Mouse (Mus musculus): ENCODE data around the gene Cd8a.

Gene Cd8a

GRCm38 (mm10) chr6:71363995-71364394, 9.2 kb upstream of the Cd8a start:
- in situ Hi-C loops (cut with MboI; ENCODE audit: unreplicated experiment in 2 of 2) = loop anchor here in 1 of 2 experiments (10.0 kb wide), 1 partner anchor 409 kb away; the partner anchor contains the start of gene Foxi3

- in situ Hi-C loops (cut with MboI; ENCODE audit: unreplicated experiment in 2 of 2) = loop anchor here in 1 of 2 experiments (10.0 kb wide), 1 partner anchor 415 kb away; the partner anchor contains the start of gene Foxi3
Measured at GRCm38 (mm10) chr6:71369416-71369815, 3.8 kb upstream of the Cd8a start.

GRCm38 (mm10) chr6:71371085-71371605, 2.1 kb upstream of the Cd8a start:
- in situ Hi-C loops (cut with MboI; ENCODE audit: unreplicated experiment in 2 of 2) = no loop called here

- in situ Hi-C loops (cut with MboI; ENCODE audit: unreplicated experiment in 2 of 2) = no loop called here
Measured at GRCm38 (mm10) chr6:71372041-71372720, 1.0 kb upstream of the Cd8a start.

- in situ Hi-C loops (cut with MboI; ENCODE audit: unreplicated experiment in 2 of 2) = no loop called here
Measured at GRCm38 (mm10) chr6:71374311-71374829, 1.1 kb downstream of the Cd8a start.

GRCm38 (mm10) chr6:71374921-71375320, 1.7 kb downstream of the Cd8a start:
- in situ Hi-C loops (cut with MboI; ENCODE audit: unreplicated experiment in 2 of 2) = no loop called here

- in situ Hi-C loops (cut with MboI; ENCODE audit: unreplicated experiment in 2 of 2) = no loop called here
Measured at GRCm38 (mm10) chr6:71376711-71377110, 3.5 kb downstream of the Cd8a start.

GRCm38 (mm10) chr6:71381654-71382053, 8.4 kb downstream of the Cd8a start:
- in situ Hi-C loops (cut with MboI; ENCODE audit: unreplicated experiment in 2 of 2) = no loop called here

GRCm38 (mm10) chr6:71390496-71390895, 17.3 kb downstream of the Cd8a start:
- in situ Hi-C loops (cut with MboI; ENCODE audit: unreplicated experiment in 2 of 2) = no loop called here

- in situ Hi-C loops (cut with MboI; ENCODE audit: unreplicated experiment in 2 of 2) = no loop called here
Measured at GRCm38 (mm10) chr6:71396016-71396415, 22.8 kb downstream of the Cd8a start.

- in situ Hi-C loops (cut with MboI; ENCODE audit: unreplicated experiment in 2 of 2) = no loop called here
Measured at GRCm38 (mm10) chr6:71396761-71397160, 23.5 kb downstream of the Cd8a start.

- in situ Hi-C loops (cut with MboI; ENCODE audit: unreplicated experiment in 2 of 2) = no loop called here
Measured at GRCm38 (mm10) chr6:71398829-71399609, 25.8 kb downstream of the Cd8a start.

- in situ Hi-C loops (cut with MboI; ENCODE audit: unreplicated experiment in 2 of 2) = loop anchor here (25.0 kb wide), 2 partner anchors 602 to 748 kb away; no protein-coding TSS in a partner anchor
Measured at GRCm38 (mm10) chr6:71414624-71415023, 41.4 kb downstream of the Cd8a start.

- in situ Hi-C loops (cut with MboI; ENCODE audit: unreplicated experiment in 2 of 2) = loop anchor here (25.0 kb wide), 2 partner anchors 603 to 747 kb away; no protein-coding TSS in a partner anchor
Measured at GRCm38 (mm10) chr6:71415446-71415845, 42.2 kb downstream of the Cd8a start.

GRCm38 (mm10) chr6:71418874-71419273, 45.6 kb downstream of the Cd8a start:
- in situ Hi-C loops (cut with MboI; ENCODE audit: unreplicated experiment in 2 of 2) = loop anchor here (25.0 kb wide), 2 partner anchors 607 to 743 kb away; no protein-coding TSS in a partner anchor

GRCm38 (mm10) chr6:71420848-71421247, 47.6 kb downstream of the Cd8a start:
- in situ Hi-C loops (cut with MboI; ENCODE audit: unreplicated experiment in 2 of 2) = loop anchor here (25.0 kb wide), 2 partner anchors 609 to 741 kb away; no protein-coding TSS in a partner anchor

- in situ Hi-C loops (cut with MboI; ENCODE audit: unreplicated experiment in 2 of 2) = loop anchor here (25.0 kb wide), 2 partner anchors 610 to 740 kb away; no protein-coding TSS in a partner anchor
Measured at GRCm38 (mm10) chr6:71422162-71422561, 48.9 kb downstream of the Cd8a start.

GRCm38 (mm10) chr6:71423116-71423515, 49.9 kb downstream of the Cd8a start:
- in situ Hi-C loops (cut with MboI; ENCODE audit: unreplicated experiment in 2 of 2) = loop anchor here (25.0 kb wide), 2 partner anchors 611 to 739 kb away; no protein-coding TSS in a partner anchor

- in situ Hi-C loops (cut with MboI; ENCODE audit: unreplicated experiment in 2 of 2) = loop anchor here in 1 of 2 experiments (25.0 kb wide), 1 partner anchor 387 kb away; no protein-coding TSS in a partner anchor
Measured at GRCm38 (mm10) chr6:71425681-71426080, 52.5 kb downstream of the Cd8a start.

- in situ Hi-C loops (cut with MboI; ENCODE audit: unreplicated experiment in 2 of 2) = loop anchor here in 1 of 2 experiments (25.0 kb wide), 1 partner anchor 384 kb away; no protein-coding TSS in a partner anchor
Measured at GRCm38 (mm10) chr6:71427996-71428725, 54.9 kb downstream of the Cd8a start.

Data from v-Abl transformed pro-B cells (cell line).